Mouse (Mus musculus): ENCODE results near the gene Sox5. TPM values are rescaled to one million over a fixed set of nuclear protein-coding genes. Genes with fewer than 3 reads are reported as not detected.
A peak's percentile ranks its signal among the peaks of the same experiment; 100 is the strongest.

Sox5 gene
- total RNA-seq, 2 experiments from 2014 or later = 39.5 to 48.8 TPM

DNA sequence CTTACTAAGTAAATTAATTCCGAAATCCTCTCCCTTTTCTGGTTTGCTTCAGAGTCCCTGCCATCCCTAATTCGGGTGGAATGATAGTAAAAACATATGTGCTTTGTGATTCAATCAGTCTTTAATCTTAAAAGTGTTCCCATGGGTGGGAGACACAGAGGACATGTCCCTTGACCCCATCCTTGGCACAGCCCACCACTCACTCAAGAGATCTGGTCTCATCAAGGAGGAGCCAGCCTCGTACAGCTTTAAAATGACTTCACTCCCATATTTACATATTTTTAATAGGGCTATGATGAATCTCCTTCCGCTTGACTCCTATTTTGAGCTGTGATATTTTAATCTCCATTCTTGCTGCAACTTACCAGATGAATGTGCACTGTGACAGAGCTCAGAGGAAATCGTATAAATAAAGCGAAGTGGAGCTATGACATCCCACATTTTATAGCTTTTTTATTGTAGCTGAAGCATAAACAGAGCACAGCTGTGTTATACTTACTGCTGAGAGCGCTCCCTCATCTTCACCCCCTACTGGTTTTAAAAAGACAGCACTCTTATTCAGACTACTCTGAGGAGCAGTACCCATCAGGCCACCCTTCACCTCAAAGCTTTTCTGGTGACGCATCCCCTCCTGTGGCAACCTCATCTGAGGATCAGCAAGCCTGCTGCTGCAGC is 185.1 kb downstream of the Sox5 start:
- peak in 1 of 2 experiments; percentile 29 for DNase-seq (ENCODE audit: low spot score in 2 of 2)

DNA sequence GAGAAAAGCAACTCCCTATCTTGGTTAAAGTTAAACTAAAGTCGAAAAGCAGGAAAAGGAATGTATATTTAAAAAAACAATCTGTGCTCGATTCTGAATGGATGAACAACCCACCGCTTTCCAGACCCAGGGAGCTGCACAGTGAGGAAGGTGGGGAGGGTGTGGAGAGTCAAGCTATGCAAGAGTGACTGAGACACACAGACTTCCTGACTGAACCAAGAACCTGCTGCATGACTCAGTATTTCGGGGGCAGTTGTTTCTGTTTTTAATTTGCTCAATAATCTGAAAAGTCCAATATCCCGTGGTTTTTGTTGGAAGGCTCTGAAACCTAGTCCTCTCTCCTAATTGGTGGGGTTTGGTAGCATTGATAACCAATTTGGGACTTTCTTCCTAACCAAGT is 196.9 kb downstream of the Sox5 start:
- no peak for DNase-seq (ENCODE audit: low spot score in 2 of 2)

DNA sequence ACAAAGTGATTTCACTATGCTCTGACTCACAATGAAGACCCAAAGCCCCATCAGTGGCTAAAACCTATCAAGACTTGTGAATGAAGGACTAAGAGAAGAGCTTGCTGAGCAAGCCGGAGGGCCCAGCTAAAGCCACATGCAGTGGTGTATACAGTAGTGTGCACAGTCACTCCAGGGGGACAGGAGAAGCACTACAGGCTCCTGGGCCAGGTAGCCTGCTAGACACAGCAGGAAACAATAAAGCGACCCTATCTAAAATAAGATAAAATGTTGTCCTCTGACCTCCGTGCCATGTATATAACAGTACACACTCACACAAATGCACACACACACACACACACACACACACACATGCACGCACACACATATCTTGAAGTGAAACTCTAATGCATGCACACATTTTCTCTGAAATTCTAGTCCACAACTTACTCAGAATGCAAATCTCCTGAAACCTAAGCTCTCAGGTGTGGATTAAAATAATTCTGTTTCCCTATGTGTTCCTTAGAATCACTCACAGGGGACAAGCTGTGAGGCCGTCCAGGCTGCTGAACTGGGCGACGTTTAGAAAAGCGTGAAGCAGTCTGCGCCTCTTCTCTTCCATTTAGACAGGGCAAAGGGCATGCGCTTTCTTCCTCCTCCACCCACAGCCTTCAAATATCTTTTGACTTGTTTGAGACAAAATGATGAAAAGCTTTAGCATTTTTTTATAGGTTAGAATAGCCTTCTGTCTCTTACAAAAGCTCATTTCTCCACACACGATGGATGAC is 197.5 kb downstream of the Sox5 start:
- no peak for DNase-seq (ENCODE audit: low spot score in 2 of 2)

DNA sequence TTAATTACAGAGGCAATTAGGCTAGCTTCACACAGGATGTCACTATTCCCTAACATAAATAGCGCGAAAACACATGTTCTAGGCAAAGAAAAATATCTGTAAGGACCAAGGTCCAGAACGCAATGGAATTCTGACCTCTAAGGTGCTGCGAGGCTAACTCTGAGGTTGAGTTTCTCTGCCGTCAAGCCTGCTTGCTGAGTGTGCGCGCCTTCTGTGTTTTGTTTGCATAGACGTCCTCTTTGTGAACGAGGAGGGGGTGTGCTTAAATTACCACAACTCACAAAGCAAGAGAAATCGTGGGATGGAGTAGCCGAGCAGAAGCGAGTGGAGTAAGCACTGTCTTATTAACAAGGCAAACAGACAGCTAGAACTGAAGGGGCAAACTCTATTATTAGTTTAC is 202.5 kb downstream of the Sox5 start:
- peak in 1 of 2 experiments; percentile 15 for DNase-seq (ENCODE audit: low spot score in 2 of 2)

DNA sequence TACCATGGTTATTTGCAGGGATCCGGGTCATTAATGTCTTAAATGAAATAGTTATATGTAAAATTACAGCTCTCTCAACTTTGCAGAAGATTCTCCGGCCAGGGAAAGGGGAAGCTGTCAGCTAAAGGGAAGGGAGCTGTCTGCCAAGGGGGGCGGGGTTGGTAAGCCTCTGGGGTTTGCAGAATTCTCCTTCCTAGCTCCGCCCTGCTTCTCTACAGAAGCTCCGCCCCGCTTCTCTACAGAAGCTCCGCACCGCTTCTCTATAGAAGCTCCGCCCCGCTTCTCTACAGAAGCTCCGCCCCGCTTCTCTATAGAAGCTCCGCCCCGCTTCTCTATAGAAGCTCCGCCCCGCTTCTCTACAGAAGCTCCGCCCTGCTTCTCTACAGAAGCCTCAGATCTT is 210.9 kb downstream of the Sox5 start:
- no peak for DNase-seq (ENCODE audit: low spot score in 2 of 2)

DNA sequence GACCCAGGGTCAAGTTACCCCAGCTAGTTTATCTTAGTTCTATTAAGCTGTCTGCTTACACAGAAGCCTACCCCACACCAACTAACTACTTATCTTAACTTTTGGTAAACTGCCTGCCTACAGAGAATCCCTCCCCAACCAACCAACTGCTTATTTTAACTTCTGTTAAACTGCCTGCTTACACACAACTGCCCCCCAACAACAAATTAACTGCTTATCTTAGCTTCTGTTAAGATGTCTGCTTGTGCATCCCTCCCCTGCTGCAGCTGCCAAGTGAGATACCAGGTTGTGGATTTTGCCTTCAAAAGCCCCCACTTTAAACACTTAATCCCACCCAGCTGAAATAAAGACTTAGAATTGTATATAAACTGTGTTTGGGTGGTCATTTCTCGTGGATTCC is 215.9 kb downstream of the Sox5 start:
- DNase-seq (ENCODE audit: low spot score in 2 of 2) = no peak

DNA sequence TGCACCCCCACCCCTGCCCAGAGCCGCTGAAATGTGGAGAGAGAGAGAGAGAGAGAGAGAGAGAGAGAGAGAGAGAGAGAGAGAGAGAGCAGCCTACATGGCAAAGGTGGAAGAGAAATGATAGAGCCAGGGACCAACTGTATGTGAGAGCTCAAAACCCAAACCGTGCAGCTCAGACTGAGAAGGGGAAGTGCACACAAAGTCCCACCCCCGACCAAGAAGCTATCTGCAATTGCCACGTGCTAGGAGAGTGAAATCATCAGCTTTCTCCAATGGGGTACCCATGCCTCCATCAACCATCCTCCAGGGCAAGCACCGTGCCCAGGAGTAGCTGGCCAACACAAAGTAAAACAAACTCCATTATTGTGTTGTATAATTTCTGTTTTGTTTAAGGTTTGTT is 220.1 kb downstream of the Sox5 start:
- no peak for DNase-seq (ENCODE audit: low spot score in 2 of 2)

DNA sequence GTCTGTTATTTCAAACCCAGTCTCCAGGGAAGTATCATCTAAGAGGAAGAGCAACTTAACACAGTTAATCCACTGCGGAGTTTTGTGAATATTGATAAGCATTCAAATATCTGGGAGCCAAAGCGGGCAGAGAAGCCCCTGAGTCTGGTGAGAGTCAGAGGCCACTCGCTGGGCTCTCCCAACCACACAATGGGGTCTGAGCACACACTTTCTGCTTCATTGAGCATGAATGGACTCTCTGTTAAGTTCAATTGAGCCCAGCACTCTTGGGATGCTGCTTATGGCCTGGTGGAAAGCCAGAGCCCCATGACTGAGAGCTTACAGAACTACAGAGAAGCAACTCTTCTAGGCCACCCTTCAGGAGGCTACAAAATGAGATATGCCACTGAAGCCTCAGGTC is 221.6 kb downstream of the Sox5 start:
- DNase-seq (ENCODE audit: low spot score in 2 of 2) = no peak

DNA sequence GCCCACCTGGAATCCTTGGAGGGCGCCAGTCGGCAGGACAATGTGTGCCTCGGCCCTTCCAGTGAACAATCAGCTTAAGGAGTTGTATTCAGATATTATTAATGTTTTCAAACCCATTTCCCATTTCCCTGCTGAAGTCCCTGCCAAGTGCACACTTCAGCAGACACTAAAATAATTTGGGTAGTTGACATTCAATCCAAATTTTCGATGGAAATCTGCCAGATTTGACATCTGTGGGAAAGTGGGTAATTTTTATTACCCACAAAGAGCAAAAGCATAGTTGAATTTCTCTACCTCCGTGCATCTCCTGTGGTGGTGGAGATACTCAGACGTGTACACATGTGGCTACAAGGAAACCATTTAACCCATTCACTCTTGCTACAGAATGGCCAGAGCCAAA is 228.3 kb downstream of the Sox5 start:
- DNase-seq (ENCODE audit: low spot score in 2 of 2) = peak; percentile 12 to 52

DNA sequence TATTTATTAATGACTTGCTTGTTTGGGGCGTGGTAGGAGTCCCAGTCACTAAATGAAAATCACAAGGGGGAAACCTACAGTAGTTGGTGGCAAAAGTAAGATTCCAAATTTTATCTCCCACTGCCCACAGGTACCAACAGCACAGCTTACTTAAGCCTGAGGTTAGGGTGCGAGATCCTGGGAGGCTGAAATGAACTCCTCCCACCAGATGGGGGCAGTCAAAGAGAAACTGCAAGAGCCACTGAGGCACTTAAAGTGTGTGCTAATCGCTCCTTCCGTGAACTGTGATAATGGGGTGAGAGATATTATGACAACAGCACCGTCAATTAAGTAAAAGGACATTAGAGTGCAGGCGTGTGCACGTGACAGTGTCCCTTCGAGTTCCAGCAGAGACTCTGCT is 232.8 kb downstream of the Sox5 start:
- DNase-seq (ENCODE audit: low spot score in 2 of 2) = no peak

DNA sequence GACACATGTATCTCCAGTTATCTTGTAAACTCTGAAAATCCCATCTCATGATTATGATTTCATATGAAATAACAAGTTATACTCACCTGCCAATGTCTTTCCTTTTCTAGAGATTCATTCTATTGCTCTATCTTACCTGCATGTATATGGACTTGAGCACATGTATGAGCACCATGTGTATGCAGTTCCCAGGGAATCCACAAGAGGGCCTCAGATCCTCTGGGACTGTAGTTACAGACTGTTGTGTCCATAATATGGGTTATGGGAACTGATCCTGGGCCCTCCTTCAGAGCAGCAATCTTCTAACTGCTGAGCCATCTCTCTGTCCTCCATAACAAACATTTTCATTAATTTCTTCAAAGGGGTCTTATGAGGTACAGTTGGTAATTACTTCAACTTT is 234.6 kb downstream of the Sox5 start:
- DNase-seq (ENCODE audit: low spot score in 2 of 2) = no peak

DNA sequence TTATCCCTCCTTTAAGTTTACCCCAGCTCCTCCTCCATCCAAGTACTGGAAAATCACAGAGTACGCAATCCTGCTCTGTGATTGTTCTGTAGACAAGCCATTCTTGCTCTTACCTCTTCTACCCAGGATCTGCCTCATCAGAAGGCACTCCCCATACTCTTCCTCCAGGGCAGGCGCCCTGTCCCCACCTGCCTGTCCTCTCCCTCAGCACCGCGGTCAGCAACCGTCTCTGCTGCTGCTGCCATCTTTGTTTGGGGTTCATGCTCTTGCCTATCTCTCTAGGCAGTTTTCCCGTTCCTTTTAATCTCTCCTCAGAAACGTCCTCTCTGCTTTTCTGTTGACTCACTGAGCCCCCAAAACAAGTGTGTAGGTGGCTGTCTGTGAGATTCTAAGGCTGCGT is 236.2 kb downstream of the Sox5 start:
- no peak for DNase-seq (ENCODE audit: low spot score in 2 of 2)

DNA sequence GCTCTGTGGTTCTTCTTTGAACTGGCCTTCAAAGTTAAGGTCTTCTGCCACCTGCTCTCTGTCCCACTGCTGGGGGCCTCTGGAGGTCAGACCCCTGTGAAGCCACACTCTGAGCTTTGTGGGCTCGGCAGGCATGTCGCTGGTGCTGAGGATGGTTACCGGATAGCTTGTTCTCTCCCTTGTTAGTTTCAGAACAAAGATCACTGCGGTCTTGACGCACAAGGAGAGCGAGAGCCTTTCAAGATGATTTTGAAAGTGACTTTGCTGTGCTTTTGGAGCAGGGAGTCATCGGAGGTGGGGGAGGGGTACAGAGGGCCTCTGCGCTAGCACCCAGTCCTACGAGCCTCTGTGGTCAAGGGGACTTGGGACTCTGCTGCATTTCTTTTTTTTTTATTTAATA is 240.5 kb downstream of the Sox5 start:
- DNase-seq (ENCODE audit: low spot score in 2 of 2) = no peak

DNA sequence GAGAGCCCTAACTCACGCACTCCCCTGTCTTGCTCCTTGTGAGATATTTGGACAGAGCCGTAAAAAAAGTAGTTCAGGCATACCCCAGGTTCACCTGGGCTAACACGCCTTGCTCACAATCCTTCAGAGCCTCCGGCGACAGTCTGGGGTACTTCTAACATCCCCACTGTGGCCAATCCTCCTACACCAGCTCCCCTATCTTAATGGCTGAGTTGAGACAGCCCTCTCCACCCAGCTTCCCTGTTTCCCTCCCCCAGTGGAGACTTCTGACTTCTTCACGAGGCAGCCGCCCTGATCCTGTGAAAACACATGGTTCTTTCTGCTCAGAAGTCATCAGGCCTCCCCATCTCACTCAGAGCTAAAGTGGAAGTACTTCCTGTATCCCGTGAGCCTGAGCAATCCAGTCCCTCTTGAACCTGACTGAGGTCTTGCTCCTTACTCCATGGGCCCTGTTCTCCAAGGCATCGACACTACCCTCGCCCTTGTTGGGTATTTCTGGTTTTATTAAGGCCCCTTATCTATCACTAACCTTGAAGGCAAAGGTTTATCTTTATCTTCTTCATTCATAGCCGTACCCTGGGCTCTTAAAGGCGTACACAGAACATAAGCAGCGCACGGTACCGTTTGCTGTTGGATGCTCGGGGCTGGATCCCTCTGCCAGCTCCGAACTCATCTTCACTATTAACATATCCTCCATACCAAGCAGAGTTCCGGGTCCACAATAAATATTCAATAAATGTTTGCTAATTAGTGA is 242.2 kb downstream of the Sox5 start:
- no peak for DNase-seq (ENCODE audit: low spot score in 2 of 2)

DNA sequence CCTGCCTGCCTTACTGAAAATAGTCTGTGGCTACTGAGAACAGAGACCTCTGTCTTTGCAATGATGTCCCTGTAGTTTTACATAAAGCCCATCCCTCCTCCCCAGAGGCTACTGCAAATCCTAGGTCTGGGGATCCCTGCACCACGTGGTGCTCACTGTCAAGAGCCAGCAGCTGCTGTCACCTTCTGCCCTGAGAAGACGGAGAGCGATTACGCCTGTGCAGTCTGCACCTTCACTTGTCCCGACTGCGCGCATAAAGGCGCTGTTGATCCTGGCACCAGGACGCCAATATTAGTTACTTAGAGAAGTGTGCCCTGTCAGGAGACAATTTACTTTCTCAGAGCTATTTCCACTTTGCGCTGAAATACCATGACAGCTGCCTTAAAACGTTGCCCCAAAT is 258.3 kb downstream of the Sox5 start:
- DNase-seq (ENCODE audit: low spot score in 2 of 2) = peak in 1 of 2 experiments; percentile 16

DNA sequence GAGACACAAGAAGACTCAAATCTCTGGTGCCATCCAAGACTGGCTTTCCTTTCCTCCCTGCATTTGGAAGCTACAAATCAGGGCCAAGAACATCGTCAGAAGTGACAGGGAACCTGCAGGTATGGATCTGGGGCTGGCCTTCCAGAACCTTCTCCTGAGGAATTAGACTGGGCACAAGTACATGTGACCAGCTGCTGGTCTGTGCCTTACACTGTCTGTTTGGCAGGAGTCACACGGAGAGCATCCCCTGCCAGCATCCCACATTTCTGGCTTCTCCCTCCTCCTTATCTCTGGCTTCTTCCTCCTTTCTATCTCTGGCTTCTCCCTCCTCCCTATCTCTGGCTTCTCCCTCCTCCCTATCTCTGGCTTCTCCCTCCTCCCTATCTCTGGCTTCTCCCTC is 263.0 kb downstream of the Sox5 start:
- no peak for DNase-seq (ENCODE audit: low spot score in 2 of 2)

DNA sequence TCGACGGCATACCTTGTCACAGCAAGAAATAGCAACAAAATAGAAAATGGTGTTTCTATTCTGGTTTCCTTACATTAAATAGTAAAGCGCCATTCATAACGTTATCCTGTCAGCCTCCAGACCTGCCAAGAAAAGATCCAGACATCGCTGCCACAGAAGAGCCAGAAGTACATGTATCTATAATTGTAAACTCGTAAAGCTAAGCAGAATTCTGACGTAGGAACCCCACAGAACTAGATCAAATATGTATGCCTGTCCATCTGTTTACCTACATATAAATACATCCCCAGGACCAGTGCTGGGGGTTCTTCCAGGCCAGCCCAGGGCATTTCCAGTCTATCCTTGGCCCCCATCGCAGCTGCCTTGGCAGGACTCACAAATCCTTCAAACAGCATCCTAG is 265.9 kb downstream of the Sox5 start:
- no peak for DNase-seq (ENCODE audit: low spot score in 2 of 2)

DNA sequence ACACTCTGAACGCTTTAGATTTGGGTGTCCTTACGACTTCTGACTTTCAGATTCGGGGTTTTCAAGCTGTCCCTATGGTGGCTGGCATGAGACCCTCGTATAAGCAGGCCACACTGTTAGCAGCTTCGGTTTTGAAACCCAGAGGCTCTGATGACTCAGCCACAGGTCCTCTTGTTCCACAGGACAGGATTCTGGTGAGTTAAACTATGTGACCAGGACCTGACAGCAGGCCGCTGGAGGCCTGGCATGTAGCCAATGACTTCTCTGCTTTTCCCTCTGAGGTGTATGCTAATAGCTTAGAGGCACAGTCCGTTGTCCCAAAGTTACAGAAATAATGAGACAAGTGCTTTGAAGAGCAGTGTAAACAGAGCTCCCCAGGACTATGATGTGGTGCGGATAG is 268.0 kb downstream of the Sox5 start:
- no peak for DNase-seq (ENCODE audit: low spot score in 2 of 2)

DNA sequence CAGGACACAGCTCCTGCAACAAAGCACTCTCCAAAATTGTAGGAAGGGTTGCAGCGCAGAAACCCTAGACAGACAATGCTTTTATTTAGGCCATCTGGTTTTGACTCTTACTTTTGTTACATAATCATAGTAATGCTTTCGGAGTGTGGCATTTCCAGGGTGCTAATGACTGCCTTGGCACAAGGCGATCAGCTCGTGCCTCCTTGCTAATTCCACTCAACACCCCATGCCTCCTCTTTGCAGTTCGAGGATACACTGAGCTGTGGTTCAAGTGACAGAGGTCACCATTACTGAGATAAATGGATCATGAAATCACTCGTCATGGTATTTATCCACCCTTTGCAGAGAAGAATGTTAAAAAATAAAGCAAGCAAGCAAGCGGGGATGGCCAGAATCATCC is 269.9 kb downstream of the Sox5 start:
- no peak for DNase-seq (ENCODE audit: low spot score in 2 of 2)

DNA sequence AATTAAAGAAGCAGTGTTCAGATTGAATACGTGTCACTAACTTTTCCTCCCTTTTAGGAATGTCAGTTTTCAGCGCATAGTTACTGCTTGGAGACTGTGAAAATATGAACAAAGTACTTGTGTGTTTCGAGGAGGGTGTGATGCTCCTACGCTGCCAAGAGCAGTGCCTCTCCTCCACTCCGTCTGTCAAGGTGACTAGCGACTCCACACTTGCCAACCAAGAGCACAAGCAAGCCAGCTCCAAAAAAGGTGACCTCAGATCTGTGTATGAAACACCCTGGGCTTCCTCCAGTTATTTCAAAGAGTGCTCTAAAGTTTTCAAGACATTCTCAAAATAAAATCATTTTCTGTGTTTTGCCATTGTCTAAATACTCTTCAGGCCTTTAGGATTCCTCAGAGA is 271.6 kb downstream of the Sox5 start:
- DNase-seq (ENCODE audit: low spot score in 2 of 2) = no peak

DNA sequence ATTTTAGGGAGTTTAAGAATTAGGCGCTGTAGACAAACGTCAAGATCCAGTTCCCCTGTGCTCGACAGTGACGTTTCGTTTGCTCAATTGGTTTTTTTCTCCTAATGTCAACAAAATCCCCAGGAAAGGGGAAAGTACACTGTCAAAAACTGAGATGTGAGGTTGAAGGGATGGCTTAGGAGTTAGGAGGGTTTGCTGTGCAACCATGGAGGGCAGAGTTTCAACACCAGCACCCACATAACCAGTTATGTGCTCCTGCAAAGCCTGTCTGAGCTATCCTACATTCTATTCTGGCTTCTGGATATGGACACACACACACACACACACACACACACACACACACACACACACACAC is 277.6 kb downstream of the Sox5 start:
- DNase-seq (ENCODE audit: low spot score in 2 of 2) = no peak

DNA sequence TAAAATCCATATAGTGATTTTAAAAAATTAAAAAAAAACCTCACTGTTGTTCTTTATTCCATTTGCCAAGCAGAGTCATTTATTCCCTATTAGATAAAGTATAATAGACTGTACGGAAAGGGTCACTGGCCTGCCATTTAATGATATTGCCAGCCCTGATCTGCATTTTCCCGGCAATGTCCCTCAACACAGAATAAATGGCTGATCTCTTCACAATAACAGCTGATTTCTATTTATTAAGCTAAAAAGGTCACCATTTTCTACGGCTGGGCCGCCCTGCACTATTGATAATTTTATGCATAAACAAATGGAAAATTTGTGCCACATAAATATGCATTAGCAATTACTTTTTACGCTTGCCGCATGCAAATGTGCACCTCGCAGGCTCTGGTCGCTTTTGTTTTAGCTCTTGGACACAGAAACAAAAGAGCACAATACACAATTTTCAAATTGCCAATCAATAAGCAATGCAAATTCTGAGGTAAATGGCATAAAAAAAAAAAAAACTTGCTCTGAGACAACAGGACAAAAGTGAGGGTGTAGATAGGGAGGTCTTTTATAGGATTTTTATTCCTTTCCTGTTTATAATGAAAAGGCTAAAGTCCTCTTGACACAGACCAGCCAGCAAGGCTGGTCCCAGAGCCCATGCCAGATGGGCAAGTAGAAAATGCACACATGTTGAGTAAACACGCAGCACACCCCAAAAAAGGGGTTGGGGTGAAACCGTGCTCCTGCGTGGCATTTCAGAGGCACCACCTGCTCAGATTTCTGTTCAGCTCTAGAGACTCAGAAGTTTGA is 278.2 kb downstream of the Sox5 start:
- no peak for DNase-seq (ENCODE audit: low spot score in 2 of 2)
